In the genomic region with DNA sequence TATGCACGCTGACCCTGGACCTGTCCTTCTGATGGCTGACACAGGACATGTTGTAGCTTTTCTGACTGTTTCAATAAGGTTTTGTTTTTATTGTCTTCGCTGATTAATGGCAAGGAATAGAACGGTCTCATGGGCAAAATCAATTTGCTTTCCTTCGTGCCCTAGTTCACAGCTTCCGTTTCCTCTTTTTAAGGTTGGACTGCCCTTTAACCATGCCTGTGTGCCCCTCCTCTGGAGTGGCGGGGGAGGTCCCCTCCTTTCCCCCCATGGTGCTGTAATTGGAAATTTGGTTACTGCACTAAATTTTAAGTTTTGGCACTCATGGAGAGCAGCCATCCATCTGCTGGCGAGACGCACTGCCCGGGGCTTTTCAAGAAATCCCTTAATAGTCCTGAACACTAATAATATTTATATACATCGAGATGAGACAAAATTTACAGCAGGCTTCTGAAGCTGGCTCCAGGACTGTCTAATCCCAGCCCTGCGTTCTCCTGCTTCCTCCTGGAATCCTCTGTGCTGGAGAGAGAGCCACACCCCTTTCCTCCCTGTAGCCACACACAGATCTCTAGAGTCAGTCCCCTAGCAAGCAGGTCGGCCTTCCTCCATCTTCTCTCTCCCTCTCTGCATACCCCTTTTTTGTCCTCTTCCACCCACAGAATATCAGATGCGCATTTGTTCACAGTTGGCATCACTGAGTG, we compare ENCODE assay signal across 10 mouse cellular contexts.
DNase-seq lines count a peak whose midpoint lies in the region; ATAC-seq lines count a peak whose summit lies in the region.
"Had no signal": no experiment of that assay in that cellular context is flagged by ENCODE, and none has a peak within 500 bp of the region (broad histone marks: within the 10 kb centered on the region; RNA-seq: fewer than 3 reads in every experiment).

No protein-coding gene starts in this region.

- H3K9me3 ChIP-seq in forebrain, embryonic 16.5 days (ENCODE audit: control insufficient read depth, low read length), result no peaks in the 10 kb centered on the region
- no peaks in the 10 kb centered on the region for H3K9me3 ChIP-seq in forebrain, embryonic 12.5 days
- no peaks in the 10 kb centered on the region for H3K9me3 ChIP-seq in hindbrain, embryonic 10.5 days

- H3K4me1 ChIP-seq in forebrain, embryonic 16.5 days (replicated peaks; ENCODE audit: control insufficient read depth, insufficient read depth, low read length), result peaks cover 13% of the 10 kb centered on the region
- peaks cover 23% of the 10 kb centered on the region for H3K4me1 ChIP-seq in forebrain, embryonic 12.5 days
- H3K4me1 ChIP-seq in hindbrain, embryonic 10.5 days (replicated peaks), result peaks cover 34% of the 10 kb centered on the region

- 36% methylated on average over 13 of the region's 13 CpGs for WGBS in forebrain, embryonic 16.5 days
- 58% methylated on average over 13 of the region's 13 CpGs for WGBS in forebrain, embryonic 12.5 days
- 60% methylated on average over 13 of the region's 13 CpGs for WGBS in hindbrain, embryonic 10.5 days

- no peaks in the 10 kb centered on the region for H3K36me3 ChIP-seq in forebrain, embryonic 16.5 days (ENCODE audit: control insufficient read depth, insufficient read depth)
- H3K36me3 ChIP-seq in forebrain, embryonic 12.5 days (replicated peaks), result peaks cover 9% of the 10 kb centered on the region
- peaks cover 6% of the 10 kb centered on the region for H3K36me3 ChIP-seq in hindbrain, embryonic 10.5 days

- H3K27ac ChIP-seq in forebrain, embryonic 16.5 days (ENCODE audit: low read length), result peak overlapping the region; percentile 20; the same call in 1 of the 2 replicates
- H3K27ac ChIP-seq in forebrain, embryonic 12.5 days, result no peak overlapping the region; the same call in 1 of the 2 replicates
- no peak overlapping the region for H3K27ac ChIP-seq in hindbrain, embryonic 10.5 days

- no peak overlapping the region for H3K4me3 ChIP-seq in forebrain, embryonic 16.5 days (replicated peaks; ENCODE audit: low read length)
- H3K4me3 ChIP-seq in forebrain, embryonic 12.5 days (replicated peaks), result no peak overlapping the region
- H3K4me3 ChIP-seq in hindbrain, embryonic 10.5 days, result no peak overlapping the region

- peak; percentile 31 to 37 for DNase-seq in kidney, postnatal 4 days
- DNase-seq in kidney, adult 18-20 months, result no peak
- DNase-seq in ZHBTc4 (ENCODE audit: low read depth, low spot score), result peak; percentile 59
- no peak for DNase-seq in right cerebral cortex, postnatal 10 days (ENCODE audit: low spot score in 2 of 2)
- DNase-seq in hindbrain, embryonic 10.5 days (ENCODE audit: low spot score), result no peak
- DNase-seq: adrenal gland, postnatal 36 days had no signal

- H3K4me2 ChIP-seq in forebrain, embryonic 16.5 days (ENCODE audit: low read length), result no peak overlapping the region
- no peak overlapping the region for H3K4me2 ChIP-seq in forebrain, embryonic 12.5 days

- ATAC-seq in forebrain, embryonic 16.5 days, result no peak
- ATAC-seq in forebrain, embryonic 12.5 days (ENCODE audit: low FRiP score), result no peak
- ATAC-seq in megakaryocyte, adult 5-6 weeks (ENCODE audit: poor library complexity, severe bottlenecking), result peak; percentile 68
- ATAC-seq: hindbrain, embryonic 16.5 days had no signal

- no peak overlapping the region for H3K9ac ChIP-seq in forebrain, embryonic 16.5 days (replicated peaks; ENCODE audit: low read depth, low read length)
- H3K9ac ChIP-seq in forebrain, embryonic 12.5 days, result no peak overlapping the region

- H3K27me3 ChIP-seq in forebrain, embryonic 16.5 days (replicated peaks; ENCODE audit: control insufficient read depth, insufficient read depth, low read length), result no peaks in the 10 kb centered on the region
- H3K27me3 ChIP-seq in forebrain, embryonic 12.5 days, result no peaks in the 10 kb centered on the region
- no peaks in the 10 kb centered on the region for H3K27me3 ChIP-seq in hindbrain, embryonic 10.5 days (ENCODE audit: insufficient read depth, poor library complexity, severe bottlenecking)

Comparison
In these comparisons a context has a peak if more than half of its experiments do, and no peak if none do; other contexts are left out.
1. DNase-seq: peak in kidney, postnatal 4 days (2 of 2) and ZHBTc4 (single experiment); none in kidney, adult 18-20 months (single experiment), right cerebral cortex, postnatal 10 days (0 of 2) and hindbrain, embryonic 10.5 days (single experiment).